Mouse (Mus musculus) kidney, adult 18-20 months (tissue): ENCODE data around the gene Cpn2.

Experiments
- DNase-seq: peaks from one replicate; pipeline ENCODE4 v3.0.0; 2021

Gene Cpn2

GRCm38 (mm10) chr16:30267359-30267758 is at the start of gene Cpn2:
TSS of gene Cpn2 (minus strand) at chr16:30267499.
- DNase-seq, result no peak

GRCm38 (mm10) chr16:30314236-30314635 is 46.9 kb upstream of the Cpn2 start:
- no peak for DNase-seq

- DNase-seq, result no peak
Observed at GRCm38 (mm10) chr16:30310647-30311046, 43.3 kb upstream of the Cpn2 start, which contains the start of gene Gp5. TSS of gene Gp5 (minus strand) at chr16:30310779.

GRCm38 (mm10) chr16:30310171-30310515 is 42.8 kb upstream of the Cpn2 start:
- DNase-seq, result no peak

GRCm38 (mm10) chr16:30309395-30310170 is 42.3 kb upstream of the Cpn2 start:
- peak; percentile 13 for DNase-seq

GRCm38 (mm10) chr16:30308616-30309394 is 41.5 kb upstream of the Cpn2 start:
- DNase-seq, result peak; percentile 38

- DNase-seq, result peak; percentile 21
Observed at GRCm38 (mm10) chr16:30307961-30308615, 40.8 kb upstream of the Cpn2 start.

GRCm38 (mm10) chr16:30307306-30307705 is 40.0 kb upstream of the Cpn2 start:
- DNase-seq, result no peak

GRCm38 (mm10) chr16:30306102-30306501 is 38.8 kb upstream of the Cpn2 start:
- no peak for DNase-seq

GRCm38 (mm10) chr16:30304236-30304635 is 36.9 kb upstream of the Cpn2 start:
- no peak for DNase-seq

- no peak for DNase-seq
Observed at GRCm38 (mm10) chr16:30303411-30303810, 36.1 kb upstream of the Cpn2 start.

GRCm38 (mm10) chr16:30302686-30303085 is 35.4 kb upstream of the Cpn2 start:
- DNase-seq, result no peak

GRCm38 (mm10) chr16:30299711-30300277 is 32.5 kb upstream of the Cpn2 start:
- DNase-seq, result no peak

GRCm38 (mm10) chr16:30297450-30297849 is 30.2 kb upstream of the Cpn2 start:
- no peak for DNase-seq

GRCm38 (mm10) chr16:30296601-30297275 is 29.4 kb upstream of the Cpn2 start:
- no peak for DNase-seq

GRCm38 (mm10) chr16:30295106-30295505 is 27.8 kb upstream of the Cpn2 start:
- DNase-seq, result no peak

- no peak for DNase-seq
Observed at GRCm38 (mm10) chr16:30290436-30290835, 23.1 kb upstream of the Cpn2 start.

GRCm38 (mm10) chr16:30285701-30286100 is 18.4 kb upstream of the Cpn2 start:
- no peak for DNase-seq

GRCm38 (mm10) chr16:30283743-30284337 is 16.5 kb upstream of the Cpn2 start:
- peak; percentile 59 for DNase-seq

- DNase-seq, result no peak
Observed at GRCm38 (mm10) chr16:30282844-30283495, 15.7 kb upstream of the Cpn2 start, which contains the start of gene Lrrc15. TSS of gene Lrrc15 (minus strand) at chr16:30283256.

- no peak for DNase-seq
Observed at GRCm38 (mm10) chr16:30280676-30281297, 13.5 kb upstream of the Cpn2 start.
